Mouse (Mus musculus): ENCODE measurements around the gene Mipep. TPM values are rescaled to one million over a fixed set of nuclear protein-coding genes. Genes with fewer than 3 reads are reported as not detected.
A peak's percentile ranks its signal among the peaks of the same experiment; 100 is the strongest.

The Mipep gene
- polyA plus RNA-seq, 1 experiment from 2014 or later = 29.2 TPM

DNA sequence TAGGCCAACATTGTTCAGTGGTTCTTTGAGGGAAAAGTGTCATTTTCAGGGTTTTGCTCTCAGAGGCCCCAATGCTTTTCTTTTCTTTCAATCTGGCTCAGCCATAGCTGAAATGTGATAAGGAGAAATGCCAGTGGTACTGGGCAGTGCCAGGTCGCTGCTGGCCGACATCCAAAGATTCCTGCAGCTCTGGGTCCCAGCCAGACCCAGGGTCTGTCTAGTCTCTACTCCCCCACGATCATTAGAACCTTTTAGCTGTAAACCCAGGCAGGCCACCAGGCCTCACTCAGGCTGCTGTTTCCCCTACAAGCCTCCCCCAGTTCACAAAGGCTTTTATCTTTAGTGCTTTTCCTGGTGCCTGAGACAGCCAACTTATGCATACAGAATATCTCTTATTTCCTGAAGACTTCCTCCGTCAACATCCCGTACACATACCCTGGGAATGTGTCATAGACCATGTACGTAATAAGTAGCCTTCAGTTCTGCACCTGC is 42.8 kb upstream of the Mipep start:
- no peaks in the 10 kb centered on the region for H3K9me3 ChIP-seq (replicated peaks)
- H3K4me2 ChIP-seq = peak overlapping the region; percentile 36
- peak; percentile 74 for ATAC-seq (replicated peaks; ENCODE audit: insufficient number of reproducible peaks, insufficient read depth, low FRiP score, low read depth)
- peaks cover 87% of the 10 kb centered on the region for H3K4me1 ChIP-seq (replicated peaks)
- 11% methylated on average over 6 of the region's 6 CpGs for WGBS
- H3K27me3 ChIP-seq = no peaks in the 10 kb centered on the region
- no peak overlapping the region for H3K4me3 ChIP-seq
- no peak overlapping the region for H3K9ac ChIP-seq
- peaks cover 9% of the 10 kb centered on the region; the same call in 1 of the 2 replicates for H3K36me3 ChIP-seq
- peak overlapping the region; percentile 93 for H3K27ac ChIP-seq

DNA sequence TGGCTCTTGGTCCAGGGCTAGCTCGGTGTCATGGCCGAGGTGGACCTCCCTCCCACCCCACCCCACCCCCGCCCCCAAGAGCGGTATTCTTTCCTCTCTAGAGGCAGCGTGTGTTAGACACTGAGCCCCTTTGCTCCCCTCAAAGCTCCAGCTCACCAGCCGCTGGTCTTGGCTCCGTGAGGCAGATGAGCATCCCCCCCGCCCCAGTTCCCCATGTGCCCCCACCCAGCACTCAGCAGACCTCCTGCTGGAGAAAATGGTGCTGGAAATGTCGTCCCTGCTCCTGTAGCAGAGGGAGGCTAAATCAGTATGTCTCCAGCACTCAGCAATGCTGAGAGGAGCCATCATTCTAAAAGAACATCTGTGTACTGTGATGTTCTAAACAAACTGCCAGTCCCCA is 40.7 kb upstream of the Mipep start:
- no peaks in the 10 kb centered on the region for H3K9me3 ChIP-seq (replicated peaks)
- no peaks in the 10 kb centered on the region for H3K27me3 ChIP-seq
- H3K27ac ChIP-seq = 0 out of 2 replicates have a peak overlapping the region, but pooled peaks have one; percentile 36
- WGBS = 65% methylated on average over 9 of the region's 9 CpGs
- no peak overlapping the region for H3K4me3 ChIP-seq
- no peak overlapping the region for H3K9ac ChIP-seq
- H3K4me1 ChIP-seq (replicated peaks) = peaks cover 67% of the 10 kb centered on the region
- H3K4me2 ChIP-seq = no peak overlapping the region
- H3K36me3 ChIP-seq = peaks cover 26% of the 10 kb centered on the region
- no peak for ATAC-seq (replicated peaks; ENCODE audit: insufficient number of reproducible peaks, insufficient read depth, low FRiP score, low read depth)

DNA sequence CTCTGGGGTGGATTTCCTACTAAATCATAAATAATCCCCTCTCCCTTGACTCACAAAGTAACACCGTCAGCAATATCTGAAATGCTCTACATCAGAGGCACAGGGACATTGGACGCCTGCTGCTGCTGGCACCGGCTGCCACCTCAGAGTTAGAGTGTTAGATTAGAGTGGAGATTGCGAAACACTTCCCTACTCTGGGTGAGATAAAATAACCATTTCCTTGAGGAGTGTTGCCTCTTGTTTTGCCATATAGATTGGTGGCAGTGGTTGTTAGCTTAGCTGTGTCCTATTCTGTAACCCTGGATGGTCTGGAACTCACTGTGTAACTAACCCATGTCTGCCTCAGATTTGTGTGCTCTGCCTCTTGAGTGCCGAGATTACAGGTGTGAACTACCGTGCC is 39.2 kb upstream of the Mipep start:
- H3K36me3 ChIP-seq = peaks cover 27% of the 10 kb centered on the region
- no peaks in the 10 kb centered on the region for H3K9me3 ChIP-seq (replicated peaks)
- H3K27ac ChIP-seq = peak overlapping the region; percentile 8
- peaks cover 66% of the 10 kb centered on the region for H3K4me1 ChIP-seq (replicated peaks)
- no peak overlapping the region for H3K4me2 ChIP-seq
- H3K27me3 ChIP-seq = no peaks in the 10 kb centered on the region
- H3K9ac ChIP-seq = no peak overlapping the region
- WGBS = 61% methylated on average over 6 of the region's 6 CpGs
- ATAC-seq (replicated peaks; ENCODE audit: insufficient number of reproducible peaks, insufficient read depth, low FRiP score, low read depth) = no peak
- H3K4me3 ChIP-seq = no peak overlapping the region

DNA sequence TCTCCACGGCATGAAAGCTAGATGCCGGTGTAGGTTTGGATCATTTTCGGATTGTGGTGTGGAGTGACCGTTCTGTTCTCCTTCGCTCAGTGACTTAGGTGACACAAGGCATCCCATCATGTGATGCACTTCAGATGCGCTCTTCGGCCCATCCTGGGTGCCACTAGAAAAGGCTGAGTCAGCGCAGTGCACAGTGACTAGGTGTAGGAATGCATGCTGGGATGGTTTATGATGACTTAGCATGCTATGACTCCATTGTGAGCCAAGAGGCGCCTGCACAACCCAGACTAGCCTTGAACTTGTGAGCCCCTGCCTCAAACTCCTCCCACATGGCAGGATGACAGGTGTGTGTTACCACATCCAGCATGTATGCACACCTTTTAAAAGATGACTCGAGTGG is 38.2 kb upstream of the Mipep start:
- Histone ChIP-seq H3K27ac (no peak overlapping the region), H3K4me1 (replicated peaks) (peaks cover 63% of the 10 kb centered on the region), H3K4me2 (no peak overlapping the region), H3K27me3 (no peaks in the 10 kb centered on the region), H3K9ac (no peak overlapping the region), H3K9me3 (replicated peaks) (no peaks in the 10 kb centered on the region), H3K4me3 (no peak overlapping the region), H3K36me3 (peaks cover 34% of the 10 kb centered on the region)
- ATAC-seq (replicated peaks; ENCODE audit: insufficient number of reproducible peaks, insufficient read depth, low FRiP score, low read depth) = no peak
- WGBS = 94% methylated on average over 10 of the region's 10 CpGs

DNA sequence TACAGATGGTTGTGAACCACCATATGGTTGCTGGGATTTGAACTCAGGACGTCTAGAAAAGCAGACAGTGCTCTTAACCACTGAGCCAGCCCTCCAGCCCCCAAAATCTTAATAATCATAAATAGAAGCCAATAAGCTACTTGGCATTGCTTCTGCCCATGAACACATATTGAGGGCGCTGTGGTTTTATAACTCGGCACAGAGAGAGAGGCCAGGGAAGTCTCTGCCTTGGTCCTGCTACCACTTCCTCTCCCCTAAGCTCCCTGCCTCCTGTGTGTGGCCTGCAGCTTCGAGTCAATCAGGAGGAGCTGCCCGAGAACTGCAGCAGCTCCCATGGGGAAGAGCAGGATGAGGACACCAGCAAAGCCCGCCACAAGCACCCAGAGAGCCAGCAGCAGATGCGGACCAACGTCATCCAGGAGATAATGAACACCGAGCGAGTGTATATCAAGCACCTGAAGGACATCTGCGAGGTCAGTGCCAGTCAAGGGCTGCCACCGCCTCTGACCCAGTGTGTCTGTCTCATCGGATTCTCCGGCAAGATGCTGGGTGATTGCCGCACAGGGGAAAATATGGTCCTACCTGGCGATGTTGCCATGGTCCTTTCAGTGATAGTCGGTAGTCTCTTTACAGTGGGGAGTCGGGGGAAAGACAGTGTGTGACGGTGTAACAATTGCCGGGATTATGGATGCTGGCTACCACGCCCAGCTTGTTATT is 37.1 kb upstream of the Mipep start:
- no peak overlapping the region for H3K4me2 ChIP-seq
- no peak overlapping the region for H3K9ac ChIP-seq
- H3K27me3 ChIP-seq = no peaks in the 10 kb centered on the region
- WGBS = 82% methylated on average over 21 of the region's 21 CpGs
- no peak overlapping the region for H3K4me3 ChIP-seq
- H3K9me3 ChIP-seq (replicated peaks) = no peaks in the 10 kb centered on the region
- ATAC-seq (replicated peaks; ENCODE audit: insufficient number of reproducible peaks, insufficient read depth, low FRiP score, low read depth) = no peak
- H3K4me1 ChIP-seq (replicated peaks) = peaks cover 52% of the 10 kb centered on the region
- H3K36me3 ChIP-seq = peaks cover 41% of the 10 kb centered on the region
- no peak overlapping the region for H3K27ac ChIP-seq

DNA sequence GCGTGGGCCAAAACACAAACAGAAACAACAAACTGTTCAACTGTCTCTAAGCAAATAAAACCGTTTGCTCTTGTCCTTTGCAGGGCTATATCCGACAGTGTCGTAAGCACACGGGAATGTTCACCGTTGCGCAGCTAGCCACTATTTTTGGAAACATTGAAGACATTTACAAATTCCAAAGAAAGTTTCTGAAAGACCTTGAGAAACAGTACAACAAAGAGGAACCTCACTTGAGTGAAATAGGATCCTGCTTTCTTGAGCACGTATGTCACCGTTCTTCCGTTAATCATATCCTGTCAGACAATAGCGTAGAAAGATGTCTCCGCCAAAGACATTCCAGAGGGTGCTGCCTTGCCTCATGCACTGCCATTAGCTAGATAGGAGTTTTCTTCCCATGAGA is 34.5 kb upstream of the Mipep start:
- Histone ChIP-seq H3K4me1 (replicated peaks) (peaks cover 30% of the 10 kb centered on the region), H3K4me2 (peak overlapping the region; percentile 8; the same call in 1 of the 2 replicates), H3K27ac (peak overlapping the region; percentile 76), H3K36me3 (peaks cover 59% of the 10 kb centered on the region), H3K4me3 (no peak overlapping the region), H3K9ac (no peak overlapping the region), H3K27me3 (no peaks in the 10 kb centered on the region), H3K9me3 (replicated peaks) (no peaks in the 10 kb centered on the region)
- 37% methylated on average over 12 of the region's 12 CpGs for WGBS
- ATAC-seq (replicated peaks; ENCODE audit: insufficient number of reproducible peaks, insufficient read depth, low FRiP score, low read depth) = no peak

DNA sequence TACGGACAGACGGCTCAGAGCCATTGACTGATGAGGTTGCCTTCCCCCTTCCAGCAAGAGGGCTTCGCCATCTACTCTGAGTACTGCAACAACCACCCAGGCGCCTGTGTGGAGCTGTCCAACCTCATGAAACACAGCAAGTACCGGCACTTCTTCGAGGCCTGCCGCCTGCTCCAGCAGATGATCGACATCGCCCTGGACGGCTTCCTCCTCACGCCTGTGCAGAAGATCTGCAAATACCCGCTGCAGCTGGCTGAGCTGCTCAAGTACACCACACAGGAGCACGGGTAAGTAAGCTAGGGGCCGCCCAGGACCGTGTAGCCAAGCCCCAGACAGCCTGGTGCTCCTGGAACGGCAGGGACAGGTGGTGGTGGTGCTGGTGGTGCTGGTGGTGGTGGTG is 32.8 kb upstream of the Mipep start:
- no peak overlapping the region for H3K4me3 ChIP-seq
- H3K27me3 ChIP-seq = no peaks in the 10 kb centered on the region
- WGBS = 92% methylated on average over 16 of the region's 16 CpGs
- no peak for ATAC-seq (replicated peaks; ENCODE audit: insufficient number of reproducible peaks, insufficient read depth, low FRiP score, low read depth)
- no peak overlapping the region for H3K4me2 ChIP-seq
- H3K36me3 ChIP-seq = peaks cover 66% of the 10 kb centered on the region
- H3K4me1 ChIP-seq (replicated peaks) = peaks cover 20% of the 10 kb centered on the region
- H3K27ac ChIP-seq = no peak overlapping the region
- no peaks in the 10 kb centered on the region for H3K9me3 ChIP-seq (replicated peaks)
- no peak overlapping the region for H3K9ac ChIP-seq

DNA sequence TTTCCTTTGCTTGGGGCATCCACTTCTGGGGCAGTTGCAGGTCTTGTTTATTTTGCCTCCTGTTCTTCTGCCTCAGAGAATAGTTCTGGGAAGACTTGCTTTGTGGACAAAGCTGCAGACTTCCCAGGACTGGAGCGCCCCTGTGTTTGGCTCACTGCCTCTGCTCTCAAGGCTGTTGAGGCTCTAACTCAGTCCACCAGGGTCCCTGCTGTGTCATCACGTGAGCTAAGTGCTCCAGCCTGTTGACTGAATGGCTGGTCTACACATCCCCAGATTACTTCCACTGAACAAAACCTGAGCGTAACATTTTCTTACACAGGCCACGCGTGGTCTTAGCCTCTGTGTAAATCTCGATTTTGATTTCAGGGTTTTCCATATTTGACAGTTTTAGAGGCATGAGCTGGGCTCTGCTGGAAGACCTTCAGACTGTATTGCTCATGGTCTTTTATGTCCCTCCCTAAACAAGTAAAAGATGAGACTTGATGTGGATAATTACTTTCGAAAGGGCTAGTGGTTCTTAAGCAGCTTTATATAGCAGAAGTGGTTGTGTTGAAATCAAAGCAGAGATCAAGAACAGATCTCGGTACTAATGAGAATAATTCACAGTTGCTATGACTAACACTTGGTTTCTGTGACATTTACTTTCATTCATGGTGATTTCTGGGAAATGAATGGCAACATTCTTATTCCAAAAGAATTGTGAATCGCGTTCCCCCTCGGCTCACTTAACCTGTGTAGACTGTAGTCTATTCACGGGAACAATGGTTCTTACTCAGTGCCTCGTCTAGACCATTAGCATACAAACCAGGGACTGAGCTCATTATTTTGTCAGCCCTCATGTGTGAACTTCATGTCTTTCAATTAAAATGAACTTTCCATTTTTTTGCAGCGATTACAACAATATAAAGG is 31.2 kb upstream of the Mipep start:
- 81% methylated on average over 14 of the region's 14 CpGs for WGBS
- Histone ChIP-seq H3K4me3 (no peak overlapping the region), H3K9me3 (replicated peaks) (no peaks in the 10 kb centered on the region), H3K27ac (peak overlapping the region; percentile 36; the same call in 1 of the 2 replicates), H3K4me2 (no peak overlapping the region), H3K4me1 (replicated peaks) (peaks cover 20% of the 10 kb centered on the region), H3K36me3 (peaks cover 65% of the 10 kb centered on the region), H3K9ac (no peak overlapping the region), H3K27me3 (no peaks in the 10 kb centered on the region)
- no peak for ATAC-seq (replicated peaks; ENCODE audit: insufficient number of reproducible peaks, insufficient read depth, low FRiP score, low read depth)

DNA sequence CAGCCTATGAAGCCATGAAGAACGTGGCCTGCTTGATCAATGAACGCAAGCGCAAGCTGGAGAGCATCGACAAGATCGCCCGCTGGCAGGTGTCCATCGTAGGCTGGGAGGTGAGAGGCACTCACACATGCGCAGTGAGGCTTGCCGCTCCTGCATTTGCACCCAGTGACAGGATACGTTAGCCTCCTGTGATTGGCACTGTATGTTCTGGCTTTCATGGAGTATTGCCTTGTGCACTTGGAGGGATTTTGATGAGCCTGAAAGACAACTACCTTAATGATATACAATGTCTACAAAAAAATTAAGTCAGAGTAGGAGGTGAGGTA is 30.6 kb upstream of the Mipep start:
- H3K4me3 ChIP-seq = no peak overlapping the region
- H3K36me3 ChIP-seq = peaks cover 65% of the 10 kb centered on the region
- no peak for ATAC-seq (replicated peaks; ENCODE audit: insufficient number of reproducible peaks, insufficient read depth, low FRiP score, low read depth)
- no peak overlapping the region for H3K9ac ChIP-seq
- H3K4me1 ChIP-seq (replicated peaks) = peaks cover 20% of the 10 kb centered on the region
- H3K27ac ChIP-seq = no peak overlapping the region
- 97% methylated on average over 10 of the region's 10 CpGs for WGBS
- no peaks in the 10 kb centered on the region for H3K9me3 ChIP-seq (replicated peaks)
- H3K27me3 ChIP-seq = no peaks in the 10 kb centered on the region
- H3K4me2 ChIP-seq = no peak overlapping the region

DNA sequence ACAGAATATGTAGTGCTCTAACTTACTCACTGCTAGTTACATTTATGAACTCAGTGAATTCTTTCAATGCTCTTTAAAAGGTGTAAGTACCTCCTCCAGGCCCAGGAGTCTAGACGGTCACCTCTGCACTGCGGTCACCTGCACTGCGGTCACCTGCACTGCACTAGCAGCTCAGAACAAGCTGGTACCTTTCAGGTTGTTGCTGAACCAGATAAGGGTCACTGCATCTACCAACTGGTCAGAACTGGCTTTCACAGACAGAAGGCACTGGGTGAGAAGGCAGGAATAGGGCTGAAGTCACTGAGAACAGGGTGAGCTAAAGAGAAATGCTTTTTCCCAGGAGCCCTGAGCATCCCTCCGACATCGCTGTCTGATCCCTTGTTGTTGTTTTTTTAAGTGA is 29.7 kb upstream of the Mipep start:
- peaks cover 74% of the 10 kb centered on the region for H3K36me3 ChIP-seq
- no peak for ATAC-seq (replicated peaks; ENCODE audit: insufficient number of reproducible peaks, insufficient read depth, low FRiP score, low read depth)
- 95% methylated on average over 5 of the region's 5 CpGs for WGBS

DNA sequence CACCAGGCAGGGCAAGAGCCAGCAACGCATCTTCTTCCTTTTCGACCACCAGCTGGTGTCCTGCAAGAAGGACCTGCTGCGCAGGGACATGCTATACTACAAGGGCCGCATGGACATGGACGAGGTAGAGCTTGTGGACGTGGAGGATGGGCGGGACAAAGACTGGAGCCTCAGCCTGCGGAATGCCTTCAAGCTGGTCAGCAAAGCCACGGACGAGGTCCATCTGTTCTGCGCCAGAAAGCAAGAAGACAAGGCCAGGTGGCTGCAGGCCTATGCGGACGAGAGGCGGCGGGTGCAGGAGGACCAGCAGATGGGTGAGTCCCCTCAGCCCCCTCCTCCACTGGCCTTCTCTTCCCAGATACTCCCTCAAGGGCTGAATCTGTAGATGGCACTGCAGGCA is 28.1 kb upstream of the Mipep start:
- no peaks in the 10 kb centered on the region for H3K27me3 ChIP-seq
- 0 out of 2 replicates have a peak, but pooled peaks cover 3% of the 10 kb centered on the region for H3K4me1 ChIP-seq (replicated peaks)
- no peaks in the 10 kb centered on the region for H3K9me3 ChIP-seq (replicated peaks)
- H3K9ac ChIP-seq = no peak overlapping the region
- 88% methylated on average over 15 of the region's 15 CpGs for WGBS
- no peak for ATAC-seq (replicated peaks; ENCODE audit: insufficient number of reproducible peaks, insufficient read depth, low FRiP score, low read depth)
- no peak overlapping the region for H3K4me3 ChIP-seq
- no peak overlapping the region for H3K27ac ChIP-seq
- no peak overlapping the region for H3K4me2 ChIP-seq
- peaks cover 79% of the 10 kb centered on the region for H3K36me3 ChIP-seq

More for the DNA sequence above, 29.7 kb upstream of the Mipep start:
- Histone ChIP-seq H3K4me2 (no peak overlapping the region), H3K4me1 (replicated peaks) (peaks cover 13% of the 10 kb centered on the region), H3K27ac (no peak overlapping the region), H3K4me3 (no peak overlapping the region), H3K9ac (no peak overlapping the region), H3K27me3 (no peaks in the 10 kb centered on the region), H3K9me3 (replicated peaks) (no peaks in the 10 kb centered on the region)

Measured in heart, embryonic 15.5 days (tissue).